Mouse (Mus musculus): ENCODE measurements at regions not wholly inside any gene's neighbourhood (a gene's known extent, or its start where the extent isn't known, plus 50 kb on each side); places are given as distances from the start of the nearest gene placed in this dataset.

DNA sequence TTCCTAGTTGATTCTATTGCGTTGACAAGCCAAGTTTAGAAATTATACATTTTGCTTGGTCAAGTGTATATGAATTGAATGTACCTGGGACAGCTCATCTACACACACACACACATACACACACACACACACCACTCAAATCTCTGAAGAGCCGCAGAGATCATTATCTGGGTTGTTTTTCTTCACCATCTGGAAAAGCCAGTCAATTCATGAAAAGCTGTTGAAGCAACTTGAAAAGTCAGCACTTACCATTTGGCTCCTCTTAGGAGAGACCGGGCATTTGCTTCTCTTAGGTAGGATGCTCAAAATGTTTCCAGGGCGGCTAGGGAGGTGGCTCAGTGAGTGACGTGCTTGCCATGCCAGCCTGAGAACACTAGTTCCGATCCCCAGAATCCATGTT, 61.2 kb upstream of the Dars start:
- Histone ChIP-seq H3K4me3 (ENCODE audit: insufficient read depth, low read depth, low read length) (no peak overlapping the region), H3K4me1 (ENCODE audit: control insufficient read depth, insufficient read depth, insufficient read length, low read length) (no peaks in the 10 kb centered on the region), H3K27ac (replicated peaks; ENCODE audit: low read depth, low read length) (no peak overlapping the region)

DNA sequence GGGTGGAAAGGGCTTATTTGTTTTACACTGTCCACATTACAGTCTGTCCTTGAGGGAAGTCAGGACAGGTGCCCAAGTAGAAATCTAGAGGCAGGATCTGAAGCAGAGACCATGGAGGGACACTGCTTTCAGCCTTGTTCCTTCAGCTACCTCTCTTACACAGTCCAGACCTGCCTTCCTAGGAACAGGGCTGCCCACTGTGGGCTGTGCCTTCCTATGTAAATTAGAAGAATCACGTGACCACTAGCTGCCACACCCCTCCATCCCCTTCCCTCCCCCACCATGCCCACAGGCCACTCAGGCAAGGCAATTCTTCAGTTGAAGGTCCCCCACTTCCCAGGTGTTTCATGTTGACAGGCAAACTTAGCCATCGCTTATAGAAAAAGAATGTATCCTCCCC, 60.5 kb upstream of the Dars start:
- Histone ChIP-seq H3K4me3 (ENCODE audit: insufficient read depth, low read depth, low read length) (no peak overlapping the region), H3K27ac (replicated peaks; ENCODE audit: low read depth, low read length) (no peak overlapping the region), H3K4me1 (ENCODE audit: control insufficient read depth, insufficient read depth, insufficient read length, low read length) (no peaks in the 10 kb centered on the region)

- peak overlapping the region; percentile 54 for H3K27ac ChIP-seq (replicated peaks; ENCODE audit: low read depth, low read length)
- H3K4me1 ChIP-seq (ENCODE audit: control insufficient read depth, insufficient read depth, insufficient read length, low read length): peaks cover 5% of the 10 kb centered on the region; the same call in 1 of the 2 replicates
- peak overlapping the region; percentile 16; the same call in 1 of the 2 replicates for H3K4me3 ChIP-seq (ENCODE audit: insufficient read depth, low read depth, low read length)
Measured at GRCm38 (mm10) chr1:128472713-128473230, 55.6 kb upstream of the Dars start.

GRCm38 (mm10) chr1:128472022-128472712, 55.0 kb upstream of the Dars start:
- Histone ChIP-seq H3K4me1 (ENCODE audit: control insufficient read depth, insufficient read depth, insufficient read length, low read length) (peaks cover 5% of the 10 kb centered on the region; the same call in 1 of the 2 replicates), H3K4me3 (ENCODE audit: insufficient read depth, low read depth, low read length) (peak overlapping the region; percentile 16; the same call in 1 of the 2 replicates), H3K27ac (replicated peaks; ENCODE audit: low read depth, low read length) (peak overlapping the region; percentile 54)

- H3K27ac ChIP-seq (replicated peaks; ENCODE audit: low read depth, low read length): no peak overlapping the region
- no peak overlapping the region for H3K4me3 ChIP-seq (ENCODE audit: insufficient read depth, low read depth, low read length)
- peaks cover 5% of the 10 kb centered on the region; the same call in 1 of the 2 replicates for H3K4me1 ChIP-seq (ENCODE audit: control insufficient read depth, insufficient read depth, insufficient read length, low read length)
Measured at GRCm38 (mm10) chr1:128470786-128471185, 53.6 kb upstream of the Dars start.

DNA sequence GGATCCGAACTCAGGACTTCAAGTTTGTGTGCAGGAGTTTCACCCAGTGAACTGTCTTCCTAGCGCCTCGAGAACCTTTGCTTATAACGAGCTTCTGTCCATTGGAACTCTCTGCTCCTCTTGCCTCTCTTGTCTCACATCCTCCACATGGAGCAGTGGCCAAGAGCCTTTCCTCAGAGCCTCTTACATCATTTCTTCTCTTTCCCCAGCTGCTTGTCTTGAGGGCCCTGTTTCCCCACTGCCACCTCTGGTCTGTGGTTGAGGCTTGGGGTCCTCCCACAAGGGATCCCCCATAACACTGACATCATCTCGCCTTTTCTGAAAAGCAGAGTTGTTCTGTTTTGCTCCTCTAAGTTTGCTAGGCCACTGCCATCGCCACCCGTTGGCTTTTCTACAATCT, 51.9 kb upstream of the Dars start:
- peaks cover 5% of the 10 kb centered on the region; the same call in 1 of the 2 replicates for H3K4me1 ChIP-seq (ENCODE audit: control insufficient read depth, insufficient read depth, insufficient read length, low read length)
- H3K4me3 ChIP-seq (ENCODE audit: insufficient read depth, low read depth, low read length): no peak overlapping the region
- no peak overlapping the region for H3K27ac ChIP-seq (replicated peaks; ENCODE audit: low read depth, low read length)
